Mouse (Mus musculus) heart, embryonic 11.5 days (tissue): ENCODE measurements around the gene Ccdc33. TPM values are rescaled to one million over a fixed set of nuclear protein-coding genes. Genes with fewer than 3 reads are reported as not detected.

Experiments used
- ATAC-seq: fragments of 200-750 bp; cut with Nextera tagmentation; replicated peaks from 2 replicates; pipeline ENCODE4 v1.8.0; 2017; ENCODE audit warnings: moderate library complexity; ENCODE audit not compliant: insufficient number of reproducible peaks, low FRiP score, low TSS enrichment
- H3K27ac ChIP-seq: fragments of 300-500 bp; sonication (generic); 2 replicates; pipeline ENCODE4 v1.5.1; 2014; ENCODE audit warnings: mild to moderate bottlenecking, low read depth, low read length
- H3K27me3 ChIP-seq: fragments of 300-500 bp; sonication (generic); 2 replicates; pipeline ENCODE4 v1.6.1; 2014; ENCODE audit warnings: mild to moderate bottlenecking, low read length, mixed read lengths; ENCODE audit not compliant: control insufficient read depth, insufficient read depth
- H3K36me3 ChIP-seq: fragments of 300-500 bp; sonication (generic); 2 replicates; pipeline ENCODE4 v1.6.1; 2014; ENCODE audit warnings: mild to moderate bottlenecking, low read length, moderate library complexity, mixed read lengths; ENCODE audit not compliant: control insufficient read depth, insufficient read depth
- H3K4me1 ChIP-seq: fragments of 300-500 bp; sonication (generic); 2 replicates; pipeline ENCODE4 v1.6.1; 2014; ENCODE audit warnings: low read length; ENCODE audit not compliant: control insufficient read depth, insufficient read depth
- H3K4me2 ChIP-seq: fragments of 300-500 bp; sonication (generic); 2 replicates; pipeline ENCODE4 v1.6.1; 2014; ENCODE audit warnings: mild to moderate bottlenecking, moderate library complexity
- H3K4me3 ChIP-seq: fragments of 300-500 bp; sonication (generic); 2 replicates; pipeline ENCODE4 v1.5.1; 2014; ENCODE audit warnings: low read depth, low read length
- H3K9ac ChIP-seq: fragments of 300-500 bp; sonication (generic); 2 replicates; pipeline ENCODE4 v1.6.1; 2014; ENCODE audit warnings: mild to moderate bottlenecking, low read depth, low read length, moderate library complexity
- H3K9me3 ChIP-seq: fragments of 300-500 bp; sonication (generic); replicated peaks from 2 replicates; pipeline ENCODE4 v1.6.1; 2016; ENCODE audit warnings: low read length; ENCODE audit not compliant: control insufficient read depth
- WGBS: fragments of 180-500 bp; shearing (Covaris S2); extraction: QIAGEN DNeasy Blood & Tissue Kit; methylation state at CpG from one replicate; pipeline ENCODE4 v1.1.7; 2014; ENCODE audit not compliant: insufficient replicate concordance; 5-methylcytosine and 5-hydroxymethylcytosine counted together
- polyA plus RNA-seq: library from polyadenylated mRNA; unstranded; fragments of >200 nt; fragmentation: Nextera tagmentation; extraction: Ambion mirVana; gene quantifications from 2 replicates; pipeline ENCODE4 v1.2.1, GENCODE M21; 2014

Ccdc33 gene
- polyA plus RNA-seq, 1 experiment from 2014 or later, result not detected

- Histone ChIP-seq H3K27me3 (no peaks in the 10 kb centered on the region), H3K4me3 (no peak overlapping the region; the same call in 1 of the 2 replicates), H3K36me3 (no peaks in the 10 kb centered on the region), H3K9me3 (no peaks in the 10 kb centered on the region), H3K27ac (peak overlapping the region; percentile 50), H3K4me1 (peaks cover 17% of the 10 kb centered on the region; the same call in 1 of the 2 replicates), H3K4me2 (peak overlapping the region; percentile 50), H3K9ac (peak overlapping the region; percentile 56; the same call in 1 of the 2 replicates)
- 49% methylated on average over 12 of the region's 12 CpGs for WGBS
- no peak for ATAC-seq
Observed at GRCm38 (mm10) chr9:58008336-58009014, 110.1 kb downstream of the Ccdc33 start.

- H3K4me3 ChIP-seq, result no peak within 1 kb of the TSS
- no peak within 1 kb of the TSS for H3K4me2 ChIP-seq
- peaks cover 12% of the 10 kb centered on the region; the same call in 1 of the 2 replicates for H3K4me1 ChIP-seq
- no peak within 1 kb of the TSS for H3K27ac ChIP-seq
- no peak for ATAC-seq
- no peak within 1 kb of the TSS for H3K9ac ChIP-seq
- WGBS, result 76% methylated on average over 16 of the region's 16 CpGs
- no peaks in the 10 kb centered on the region for H3K9me3 ChIP-seq
- peaks cover 2% of the 10 kb centered on the region; the same call in 1 of the 2 replicates for H3K27me3 ChIP-seq
- H3K36me3 ChIP-seq, result no peaks in the 10 kb centered on the region
Observed at GRCm38 (mm10) chr9:58005753-58006461, 112.7 kb downstream of the Ccdc33 start, which contains the start of gene Cyp11a1. Cyp11a1 (plus strand) TSS chr9:58006411.

- WGBS, result 40% methylated on average over 2 of the region's 2 CpGs
- no peaks in the 10 kb centered on the region for H3K4me1 ChIP-seq
Observed at GRCm38 (mm10) chr9:58003272-58003671, 115.4 kb downstream of the Ccdc33 start.

GRCm38 (mm10) chr9:57999676-58000075, 118.9 kb downstream of the Ccdc33 start:
- ATAC-seq, result no peak
- H3K4me1 ChIP-seq, result 0 out of 2 replicates have a peak, but pooled peaks cover 2% of the 10 kb centered on the region
- H3K9me3 ChIP-seq, result no peaks in the 10 kb centered on the region
- no peak overlapping the region for H3K4me2 ChIP-seq
- no peak overlapping the region for H3K4me3 ChIP-seq
- peaks cover 30% of the 10 kb centered on the region for H3K27me3 ChIP-seq
- no peak overlapping the region for H3K9ac ChIP-seq
- no peak overlapping the region for H3K27ac ChIP-seq
- no peaks in the 10 kb centered on the region for H3K36me3 ChIP-seq
- WGBS, result 49% methylated on average over 2 of the region's 2 CpGs

More at GRCm38 (mm10) chr9:58003272-58003671, 115.4 kb downstream of the Ccdc33 start:
- Histone ChIP-seq H3K36me3 (no peaks in the 10 kb centered on the region), H3K9me3 (no peaks in the 10 kb centered on the region), H3K27ac (no peak overlapping the region), H3K4me2 (no peak overlapping the region), H3K27me3 (peaks cover 12% of the 10 kb centered on the region), H3K9ac (no peak overlapping the region), H3K4me3 (no peak overlapping the region)
- no peak for ATAC-seq

- Histone ChIP-seq H3K4me1 (0 out of 2 replicates have a peak, but pooled peaks cover 2% of the 10 kb centered on the region), H3K27ac (no peak overlapping the region), H3K9ac (no peak overlapping the region), H3K9me3 (no peaks in the 10 kb centered on the region), H3K4me3 (no peak overlapping the region), H3K4me2 (no peak overlapping the region), H3K27me3 (peaks cover 30% of the 10 kb centered on the region), H3K36me3 (no peaks in the 10 kb centered on the region)
- no peak for ATAC-seq
- 42% methylated on average over 2 of the region's 2 CpGs for WGBS
Observed at GRCm38 (mm10) chr9:57998685-57999084, 119.9 kb downstream of the Ccdc33 start.

- H3K4me1 ChIP-seq, result 0 out of 2 replicates have a peak, but pooled peaks cover 2% of the 10 kb centered on the region
- peaks cover 30% of the 10 kb centered on the region for H3K27me3 ChIP-seq
- no peaks in the 10 kb centered on the region for H3K36me3 ChIP-seq
- no peak overlapping the region for H3K9ac ChIP-seq
- peak overlapping the region; percentile 64 for H3K4me2 ChIP-seq
- under 1% methylated on average over 20 of the region's 20 CpGs for WGBS
- H3K27ac ChIP-seq, result no peak overlapping the region
- ATAC-seq, result 0 out of 2 replicates have a peak, but pooled peaks have one; percentile 59
- peak overlapping the region; percentile 21 for H3K4me3 ChIP-seq
- H3K9me3 ChIP-seq, result no peaks in the 10 kb centered on the region
Observed at GRCm38 (mm10) chr9:57998032-57998659, 120.5 kb downstream of the Ccdc33 start.

GRCm38 (mm10) chr9:57997511-57998031, 121.1 kb downstream of the Ccdc33 start:
- no peaks in the 10 kb centered on the region for H3K36me3 ChIP-seq
- H3K9me3 ChIP-seq, result no peaks in the 10 kb centered on the region
- 0 out of 2 replicates have a peak, but pooled peaks have one; percentile 7 for ATAC-seq
- peak overlapping the region; percentile 21 for H3K4me3 ChIP-seq
- 12% methylated on average over 13 of the region's 13 CpGs for WGBS
- H3K27me3 ChIP-seq, result peaks cover 30% of the 10 kb centered on the region
- H3K27ac ChIP-seq, result no peak overlapping the region
- H3K4me2 ChIP-seq, result peak overlapping the region; percentile 64
- no peak overlapping the region for H3K9ac ChIP-seq
- 0 out of 2 replicates have a peak, but pooled peaks cover 2% of the 10 kb centered on the region for H3K4me1 ChIP-seq

GRCm38 (mm10) chr9:57995282-57995681, 123.3 kb downstream of the Ccdc33 start:
- Histone ChIP-seq H3K9me3 (no peaks in the 10 kb centered on the region), H3K4me2 (no peak overlapping the region), H3K27me3 (peaks cover 26% of the 10 kb centered on the region), H3K36me3 (no peaks in the 10 kb centered on the region), H3K9ac (no peak overlapping the region), H3K4me3 (no peak overlapping the region), H3K4me1 (0 out of 2 replicates have a peak, but pooled peaks cover 2% of the 10 kb centered on the region), H3K27ac (no peak overlapping the region)
- WGBS, result 32% methylated on average over 4 of the region's 4 CpGs
- ATAC-seq, result no peak
